Mouse (Mus musculus): ENCODE results near the gene Gm6685. TPM values are rescaled to one million over a fixed set of nuclear protein-coding genes. Genes with fewer than 3 reads are reported as not detected.
"Not testable (repeated sequence)": the region's sequence is repeated elsewhere in the genome, so short reads cannot be mapped to it uniquely, and the experiment has no call there.

The Gm6685 gene
- 0.43 and 0.86 TPM in 2 replicates for polyA plus RNA-seq (2012; rRNA removed)

DNA sequence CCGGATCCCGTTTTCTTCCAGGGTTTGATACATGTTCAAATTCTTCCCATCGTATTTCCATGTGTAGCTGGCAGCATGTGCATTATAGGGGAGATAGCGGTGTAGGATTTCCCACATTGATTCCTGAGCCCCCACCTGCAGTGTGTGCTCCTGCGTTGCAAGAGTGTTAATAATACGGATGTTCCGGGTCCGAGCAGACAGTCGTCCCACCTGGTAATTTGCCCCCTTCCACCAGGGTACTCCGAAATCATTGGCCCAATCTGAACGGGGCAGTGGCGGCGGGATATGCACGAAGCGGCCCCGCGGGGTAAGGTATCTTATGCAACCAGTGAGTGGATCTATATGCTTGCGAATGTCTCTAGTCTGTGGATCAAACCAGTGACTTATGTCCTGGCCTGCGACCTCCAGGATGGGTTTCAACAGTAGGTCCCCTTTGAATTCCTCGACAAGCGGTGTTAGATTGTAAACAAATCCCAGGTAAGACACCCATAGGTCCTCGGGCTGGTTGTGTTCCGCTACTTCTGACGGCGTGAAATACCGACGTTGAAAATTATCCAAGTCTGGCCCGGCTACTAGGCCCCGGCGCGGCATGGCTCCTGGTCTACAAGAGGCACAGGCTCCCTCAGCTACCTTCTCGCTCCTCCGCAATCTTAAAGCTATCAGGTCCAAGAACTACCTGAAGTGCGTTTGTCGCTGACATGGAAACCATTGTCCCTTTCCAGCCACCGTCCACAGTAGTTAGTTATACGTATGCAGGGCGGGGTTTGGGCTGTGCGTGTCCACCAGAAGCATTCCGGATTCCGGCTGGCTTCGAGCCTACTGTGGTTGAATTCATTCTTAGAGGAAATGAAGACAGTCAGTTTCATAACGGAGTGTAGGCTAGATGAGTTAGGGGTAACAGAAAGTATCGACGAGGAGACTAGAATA, at the start of gene Gm6685:
TSS of gene Gm6685 (minus strand) at position 644 of the 927 bp plus-strand sequence.
- not testable (repeated sequence) for DNase-seq (ENCODE audit: low read depth, low spot score)
- WGBS = 89% methylated on average over 45 of the region's 45 CpGs

- DNase-seq (ENCODE audit: low read depth, low spot score) = no peak
Observed at GRCm38 (mm10) chr11:28375891-28376290, 36.2 kb upstream of the Gm6685 start.

GRCm38 (mm10) chr11:28374636-28375035, 35.0 kb upstream of the Gm6685 start:
- no peak for DNase-seq (ENCODE audit: low read depth, low spot score)

DNA sequence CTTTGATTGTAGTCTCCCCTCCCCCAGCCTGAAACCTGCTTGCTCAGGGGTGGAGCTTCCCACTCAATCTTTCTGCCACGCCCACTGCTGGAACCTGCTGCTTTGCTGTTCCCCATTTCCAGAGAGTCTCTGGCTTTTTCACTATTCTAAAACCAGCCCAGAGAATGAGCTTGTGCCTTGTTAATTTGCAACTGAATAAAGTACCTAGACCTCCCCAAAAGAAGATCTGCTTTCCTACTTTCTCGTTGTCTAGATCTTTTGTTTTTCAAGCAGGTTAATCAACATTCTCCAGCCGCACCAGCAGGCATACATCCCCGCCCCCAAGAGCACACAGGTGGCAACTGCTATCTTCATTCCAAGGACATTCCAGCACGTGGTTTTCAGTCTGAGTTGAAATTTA, 31.7 kb upstream of the Gm6685 start:
- DNase-seq (ENCODE audit: low read depth, low spot score) = not testable (repeated sequence)
- 37% methylated on average over 5 of the region's 5 CpGs for WGBS

DNA sequence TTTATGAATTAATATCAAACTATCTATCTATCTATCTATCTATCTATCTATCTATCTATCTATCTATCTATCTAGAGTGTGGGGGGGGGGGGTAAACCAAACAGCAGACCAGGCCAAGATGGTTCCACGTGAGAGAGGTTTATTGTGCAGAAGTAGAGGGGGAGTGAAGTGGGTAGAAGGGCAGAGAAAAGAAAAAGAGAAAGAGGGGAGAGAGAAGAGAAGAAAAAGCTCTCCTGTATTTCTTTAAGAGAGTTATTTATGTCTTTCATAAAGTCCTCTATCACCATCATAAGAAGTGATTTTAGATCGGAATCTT, 26.2 kb upstream of the Gm6685 start:
- WGBS = 49% methylated on average over 2 of the region's 2 CpGs
- no peak for DNase-seq (ENCODE audit: low read depth, low spot score)

- DNase-seq (ENCODE audit: low read depth, low spot score) = no peak
- 30% methylated on average over 26 of the region's 26 CpGs for WGBS
Observed at GRCm38 (mm10) chr11:28365209-28365928, 25.7 kb upstream of the Gm6685 start.

- 80% methylated on average over 2 of the region's 2 CpGs for WGBS
- DNase-seq (ENCODE audit: low read depth, low spot score) = no peak
Observed at GRCm38 (mm10) chr11:28343465-28343864, 3.8 kb upstream of the Gm6685 start.

GRCm38 (mm10) chr11:28341887-28342286, 2.2 kb upstream of the Gm6685 start:
- no peak for DNase-seq (ENCODE audit: low read depth, low spot score)
- 47% methylated on average over 5 of the region's 5 CpGs for WGBS

- WGBS = 82% methylated on average over 1 of the region's 1 CpGs
- no peak for DNase-seq (ENCODE audit: low read depth, low spot score)
Observed at GRCm38 (mm10) chr11:28327878-28328277, 11.8 kb downstream of the Gm6685 start.

GRCm38 (mm10) chr11:28313396-28313795, 26.3 kb downstream of the Gm6685 start:
- 63% methylated on average over 1 of the region's 1 CpGs for WGBS
- no peak for DNase-seq (ENCODE audit: low read depth, low spot score)

- WGBS = 70% methylated on average over 1 of the region's 1 CpGs
- no peak for DNase-seq (ENCODE audit: low read depth, low spot score)
Observed at GRCm38 (mm10) chr11:28307723-28308122, 31.9 kb downstream of the Gm6685 start.

DNA sequence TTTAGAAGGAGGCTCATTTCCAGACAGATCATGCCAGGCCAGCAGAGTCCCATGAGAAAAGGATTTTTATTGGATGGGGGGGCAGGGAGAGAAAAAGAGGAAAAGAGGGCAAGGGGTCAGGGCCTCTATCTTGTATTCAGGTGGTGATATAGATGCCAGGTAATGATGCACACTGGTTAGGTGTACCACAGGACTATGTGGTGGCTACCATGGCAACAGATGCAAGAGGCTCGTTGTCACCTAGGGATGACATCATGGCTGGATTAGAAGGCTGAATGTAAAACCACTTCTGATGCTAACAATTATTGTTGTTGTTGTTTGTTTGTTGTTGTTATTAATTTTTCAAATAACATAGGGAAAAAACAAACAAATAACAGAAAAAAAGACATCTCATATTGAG, 49.2 kb downstream of the Gm6685 start:
- 67% methylated on average over 1 of the region's 1 CpGs for WGBS
- no peak for DNase-seq (ENCODE audit: low read depth, low spot score)

Other genes starting within 250 kb of the Gm6685 start
- 0.07 and 0.30 TPM in 2 replicates for gene Ccdc85a, start 244.5 kb upstream of the Gm6685 start, polyA plus RNA-seq (2012; rRNA removed)